Mouse (Mus musculus) A20 (cell line): Measurements from ENCODE around the gene Cep85l.
A peak's percentile ranks its signal among the peaks of the same experiment; 100 is the strongest.

Experiments
- DNase-seq: peaks from one replicate; pipeline ENCODE4 v3.0.0-alpha.2; 2011; ENCODE audit warnings: low read depth, low spot score

The Cep85l gene

DNA sequence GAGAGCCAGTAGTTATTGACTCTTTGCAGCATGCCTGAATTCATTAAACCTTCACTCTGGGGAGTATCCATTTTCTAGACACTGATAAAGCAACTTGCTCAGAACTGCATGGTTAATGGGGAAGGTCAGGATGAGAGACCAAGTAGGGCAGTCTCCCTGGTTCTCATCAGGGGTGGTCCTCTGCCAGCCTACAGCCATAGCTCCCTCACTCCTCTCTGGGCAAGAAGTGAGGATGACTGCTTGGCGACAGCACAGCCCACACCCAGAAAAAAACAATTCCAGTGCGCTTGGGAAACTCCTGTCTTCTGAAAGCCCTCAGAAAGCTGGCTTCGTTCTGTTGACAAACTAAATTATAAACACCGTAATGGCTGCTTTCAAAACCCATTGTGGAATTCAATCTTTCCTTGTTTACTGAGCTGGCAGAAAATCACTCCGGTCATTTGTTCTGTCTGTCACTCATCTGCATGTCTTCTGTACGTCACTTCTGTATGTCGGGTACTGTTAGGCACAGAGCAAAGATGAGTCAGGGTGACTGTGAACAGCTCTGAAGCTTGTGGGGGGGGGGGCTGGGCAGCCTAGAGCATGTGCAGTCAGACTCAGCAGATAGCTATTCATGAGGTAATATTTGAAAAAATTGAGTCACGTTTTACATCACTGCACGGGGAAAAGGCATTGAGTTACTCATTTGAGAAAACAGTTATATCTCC, 15.3 kb upstream of the Cep85l start:
- no peak for DNase-seq

DNA sequence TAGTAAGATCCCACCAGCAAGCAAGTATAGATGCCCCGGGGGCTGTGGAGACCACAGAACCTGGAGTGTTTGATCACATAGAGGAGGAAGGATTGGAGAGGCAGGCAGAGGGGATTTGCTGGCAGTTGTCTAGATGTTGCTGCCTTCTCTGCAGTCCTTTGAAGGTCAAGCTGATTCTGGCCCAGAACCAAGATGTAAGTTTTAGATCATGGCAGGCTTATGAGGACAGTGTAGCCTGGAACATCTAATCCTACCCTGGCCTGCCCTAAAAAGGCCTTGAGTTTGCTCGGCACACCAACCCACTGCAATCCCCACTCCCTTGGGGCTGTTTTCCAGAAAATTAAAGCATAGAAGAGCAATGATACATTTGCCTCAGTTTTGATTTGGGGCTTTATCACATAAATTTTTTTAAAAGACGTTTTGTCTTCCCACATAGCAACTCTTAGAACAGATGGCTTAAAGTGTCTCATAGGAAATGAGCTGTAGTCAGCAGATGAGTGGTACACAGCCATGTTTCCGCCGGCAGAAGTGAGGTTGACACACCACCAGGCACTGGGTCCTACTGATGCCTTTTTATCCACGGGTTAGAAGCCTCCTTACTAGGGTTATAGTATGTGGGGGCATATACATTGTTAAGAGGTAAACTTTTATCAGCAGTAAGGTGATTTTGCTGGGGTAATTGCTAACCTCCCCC, 8.6 kb upstream of the Cep85l start:
- no peak for DNase-seq

DNA sequence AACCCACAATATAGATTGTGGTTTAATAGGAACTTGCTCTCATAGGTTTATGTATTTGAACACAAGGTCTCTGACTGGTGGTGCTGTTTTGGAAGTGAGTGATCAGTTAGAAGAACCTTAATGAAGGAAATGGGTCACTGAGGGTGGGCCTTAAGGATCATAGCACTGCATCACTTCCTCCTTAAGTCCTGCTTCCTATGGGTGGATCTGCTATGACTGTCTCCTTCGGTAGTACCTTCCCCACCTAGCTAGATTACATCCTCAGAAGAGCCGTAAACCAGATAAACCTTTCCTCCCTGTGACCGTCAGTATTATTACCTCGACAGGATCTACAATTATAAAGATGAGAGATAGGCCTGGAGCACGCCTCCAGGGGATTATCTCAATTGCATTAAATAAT, 5.7 kb upstream of the Cep85l start:
- DNase-seq: no peak

DNA sequence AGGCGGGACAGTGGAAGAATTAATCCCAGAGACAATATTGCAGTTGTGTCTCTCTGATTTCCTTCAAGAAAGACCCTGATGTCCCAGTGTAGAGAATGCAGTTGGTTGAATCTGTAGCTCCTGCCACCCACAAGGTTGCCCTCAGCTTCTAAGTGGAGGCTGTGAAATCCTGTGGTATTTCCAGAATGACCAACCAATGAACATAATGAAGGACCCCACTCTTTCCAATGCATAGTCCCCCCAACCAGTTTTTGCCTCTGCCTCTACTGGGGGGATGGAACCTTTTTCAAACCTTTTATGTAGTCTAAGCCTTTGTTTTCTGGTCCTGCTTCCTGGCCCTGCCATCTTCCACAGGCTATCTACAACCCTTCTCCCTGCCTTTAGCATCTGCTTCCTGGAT, 5.1 kb upstream of the Cep85l start:
- no peak for DNase-seq

DNA sequence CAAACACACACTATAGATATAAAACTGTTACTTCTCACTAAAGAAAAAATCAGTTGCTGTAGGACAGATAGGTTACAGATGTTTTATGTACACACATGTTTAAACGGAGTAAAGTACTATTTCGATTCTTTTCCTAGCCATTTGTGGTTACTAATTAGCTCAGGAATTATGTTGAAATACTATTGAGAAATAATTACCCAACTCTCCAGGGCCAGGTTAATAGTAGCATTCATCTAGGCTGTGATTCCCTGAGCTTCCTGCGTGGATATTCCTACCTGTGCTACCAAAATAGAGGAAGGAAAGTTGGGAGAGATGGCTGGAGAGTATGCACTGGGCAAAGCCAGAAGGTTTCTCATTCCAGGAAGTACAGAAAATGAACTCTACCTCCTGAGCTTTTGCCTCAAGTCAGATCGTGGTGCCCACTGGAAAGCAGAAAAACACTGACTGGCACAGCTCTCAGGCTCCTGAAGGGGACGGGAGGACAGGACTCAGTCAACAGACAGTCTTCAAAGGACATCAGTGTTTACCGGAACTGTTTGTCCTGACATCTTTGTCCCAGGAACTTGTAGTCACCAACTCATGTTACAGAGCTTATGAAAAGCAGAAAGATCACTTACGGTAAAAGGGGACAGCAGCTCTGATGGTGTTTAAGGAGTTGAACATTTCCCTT, 3.1 kb upstream of the Cep85l start:
- DNase-seq: no peak

DNA sequence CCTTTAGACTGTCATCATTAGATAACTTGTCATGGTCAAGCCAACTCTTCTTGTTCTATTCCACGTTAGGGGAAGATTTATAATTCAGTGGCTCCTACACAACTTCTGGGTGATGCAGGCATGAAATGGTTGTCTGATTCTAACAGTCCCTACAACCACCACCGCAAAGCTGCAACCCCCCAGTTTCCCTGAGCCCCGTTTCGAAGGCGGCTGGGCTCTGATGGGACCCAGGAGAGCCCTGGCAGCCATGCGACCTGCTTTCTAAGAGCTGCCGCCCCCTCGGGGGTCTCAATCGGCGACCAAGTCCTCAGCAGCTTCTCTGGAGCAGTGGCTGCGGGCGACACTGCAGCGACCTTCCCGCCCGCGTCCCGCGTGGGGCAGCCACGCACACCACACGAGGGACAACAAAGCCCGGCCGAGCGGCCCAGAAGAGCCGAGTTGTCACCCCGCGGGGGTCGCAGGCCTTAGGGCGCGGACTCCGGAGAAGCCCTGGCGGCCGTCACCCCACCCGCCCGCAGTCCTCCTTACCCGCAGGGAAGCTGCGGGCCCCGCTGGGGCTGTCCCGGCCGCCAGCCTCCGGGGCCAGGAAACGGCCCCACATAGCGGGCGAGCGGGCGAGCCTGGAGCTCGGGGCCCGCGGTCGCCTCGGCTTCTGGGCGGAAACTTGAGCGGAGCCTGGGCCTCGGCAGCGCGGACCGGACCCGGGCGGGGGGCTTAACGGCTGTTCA, 602 bp downstream of the Cep85l start:
- DNase-seq: peak; percentile 74

DNA sequence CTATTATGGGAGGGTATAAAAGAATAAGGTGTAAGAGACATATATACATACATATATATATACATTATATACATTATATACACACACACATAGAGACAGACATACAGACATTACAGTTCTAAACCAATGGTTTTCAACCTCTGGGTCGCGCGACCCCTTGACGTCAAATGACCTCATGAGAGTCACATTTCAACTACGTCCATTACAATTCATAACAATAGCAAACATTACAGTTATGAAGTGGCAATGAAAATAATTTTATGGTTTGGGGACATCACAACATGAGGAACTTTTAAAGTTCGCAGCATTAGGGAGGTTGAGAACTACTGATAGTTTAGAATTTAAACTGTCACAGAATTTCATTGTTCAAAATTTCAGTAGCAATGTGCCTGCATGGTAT, 1.5 kb downstream of the Cep85l start:
- no peak for DNase-seq

DNA sequence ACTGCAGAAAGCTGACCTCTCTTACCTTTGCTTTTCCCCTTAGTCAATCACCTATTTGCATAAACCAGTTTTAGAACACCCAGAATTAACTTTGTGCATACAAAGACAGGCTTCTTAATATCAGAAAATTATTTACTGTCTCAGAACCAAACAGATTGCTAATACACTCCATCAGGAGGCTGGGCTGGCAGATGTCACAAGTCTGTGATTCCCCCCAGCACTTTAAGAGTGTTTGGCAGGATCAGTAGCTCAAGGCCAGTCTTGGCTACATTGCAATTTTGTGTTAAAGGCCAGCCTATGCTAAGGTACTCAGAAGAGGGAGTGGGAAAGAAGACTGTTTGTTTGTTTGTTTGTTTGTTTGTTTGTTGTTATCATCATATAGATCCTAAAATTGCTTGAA, 2.7 kb downstream of the Cep85l start:
- peak; percentile 64 for DNase-seq

DNA sequence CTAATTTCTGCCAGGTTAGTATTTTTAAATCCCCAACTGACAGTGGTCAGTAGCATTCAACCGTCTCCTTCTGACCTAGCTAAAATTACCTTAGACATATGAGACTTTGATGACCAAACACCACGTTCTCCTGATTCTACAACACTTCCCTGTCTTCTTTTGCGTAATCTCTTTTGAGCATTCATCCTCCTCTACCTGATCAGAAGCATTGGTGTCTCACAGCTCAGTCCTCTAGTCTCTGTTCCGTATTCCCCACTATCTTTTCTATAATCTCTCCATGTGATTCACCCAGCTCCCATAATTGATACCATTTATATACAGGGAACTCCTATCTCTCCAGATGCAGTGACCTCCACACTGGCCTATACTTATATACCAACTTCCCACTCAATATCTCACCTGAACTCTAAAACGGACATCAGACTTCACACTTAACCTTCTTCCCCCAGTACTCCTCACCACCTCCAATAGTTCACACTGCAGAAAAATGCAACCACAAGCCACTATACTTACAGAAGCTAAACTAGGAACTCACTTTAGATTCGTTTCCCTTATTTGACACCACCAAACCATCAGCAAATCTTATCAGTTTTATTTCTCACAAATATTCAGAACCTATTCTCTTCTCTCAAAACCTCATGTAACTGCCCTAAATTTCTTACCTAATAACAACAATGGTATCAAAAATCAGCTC, 5.7 kb downstream of the Cep85l start:
- DNase-seq: peak; percentile 68

DNA sequence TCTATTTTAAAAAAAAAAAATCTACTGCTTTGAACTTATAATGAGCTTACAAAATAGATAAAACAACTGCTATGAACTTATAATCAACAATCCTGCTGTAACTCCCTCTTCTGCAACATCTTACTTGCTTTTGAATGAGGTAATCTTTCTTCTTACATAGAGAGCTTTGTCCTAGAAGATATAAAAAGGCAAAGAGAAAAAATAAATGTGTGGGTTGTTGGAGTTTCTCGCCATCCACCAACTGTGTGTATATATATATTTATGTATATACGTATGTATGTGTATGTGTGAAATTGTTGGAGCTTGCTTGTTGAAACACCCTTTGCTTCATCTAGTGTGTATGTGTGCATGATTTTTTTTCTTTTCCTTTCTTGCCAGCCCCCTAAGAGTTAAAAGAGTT, 12.5 kb downstream of the Cep85l start:
- DNase-seq: no peak

DNA sequence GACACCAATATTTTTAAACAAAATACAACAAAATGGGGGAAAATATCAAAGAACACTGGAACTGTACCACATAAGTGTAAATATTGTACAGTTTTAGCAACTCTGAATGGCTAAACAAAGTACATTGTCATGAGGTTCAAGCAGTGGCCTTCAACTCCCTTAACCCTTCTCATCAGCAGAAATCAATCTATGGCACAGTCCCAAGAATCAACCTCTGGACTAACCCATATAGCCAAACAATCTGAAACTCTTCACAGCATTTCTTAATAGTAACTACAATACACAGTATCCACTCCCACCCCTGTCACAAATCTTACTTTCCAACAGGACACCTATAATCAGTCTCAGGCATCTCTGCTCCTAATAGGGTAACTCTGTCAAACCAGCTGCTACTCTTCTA, 15.4 kb downstream of the Cep85l start:
- no peak for DNase-seq

DNA sequence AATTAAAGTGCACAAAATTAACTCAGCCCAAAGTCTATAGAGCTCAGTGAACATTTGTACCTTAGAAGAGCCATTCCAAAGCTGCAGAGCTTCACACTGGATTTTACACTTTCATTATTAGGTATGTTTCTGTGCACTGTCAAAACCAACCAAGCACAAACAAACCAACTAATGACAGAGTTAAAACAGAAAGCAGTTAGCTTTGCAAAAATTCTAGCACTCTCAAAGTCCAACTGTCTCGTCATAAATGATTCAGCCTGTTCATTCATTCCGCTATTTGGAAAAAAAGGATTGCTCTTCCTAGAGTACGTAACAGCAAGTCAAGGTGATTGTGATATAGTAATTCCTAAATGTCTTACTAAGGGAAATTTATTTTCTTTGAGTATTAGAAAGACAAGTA, 20.7 kb downstream of the Cep85l start:
- no peak for DNase-seq

DNA sequence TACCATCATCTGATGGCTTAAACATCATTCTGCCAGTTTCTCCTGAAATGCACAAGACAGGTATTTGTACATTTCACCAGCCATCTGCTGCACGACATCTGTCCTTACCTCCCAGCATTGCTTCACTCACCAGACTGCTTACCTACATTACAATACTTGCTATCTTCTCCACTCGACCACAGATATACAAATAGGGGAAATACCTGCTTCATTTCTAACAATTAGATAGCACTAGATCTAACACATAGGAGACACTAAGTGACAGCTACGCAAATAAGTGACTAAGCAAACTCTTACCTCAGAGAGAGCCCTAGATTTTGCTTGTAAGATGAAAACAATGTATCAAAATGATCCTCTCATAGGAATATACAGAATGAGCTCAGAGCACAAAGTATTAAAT, 26.1 kb downstream of the Cep85l start:
- no peak for DNase-seq

DNA sequence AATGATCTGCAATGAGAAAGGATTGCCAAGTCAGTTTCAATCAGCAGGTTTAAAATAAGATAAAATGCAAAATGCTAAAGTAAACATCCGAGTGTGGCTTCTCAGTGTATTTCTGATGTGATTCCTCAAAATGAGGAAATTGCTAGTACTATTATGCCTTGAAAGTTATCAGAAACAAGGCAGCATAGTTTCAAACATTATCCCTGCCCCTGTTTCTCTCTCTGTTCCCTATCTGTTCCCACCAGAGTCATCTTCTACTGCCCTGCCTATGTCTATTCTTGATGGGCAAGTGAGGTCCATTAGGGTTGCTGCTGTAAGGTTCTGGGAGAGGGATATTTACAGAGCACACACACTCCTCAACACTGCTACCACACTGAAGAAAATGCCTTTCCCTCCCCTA, 30.5 kb downstream of the Cep85l start:
- no peak for DNase-seq

DNA sequence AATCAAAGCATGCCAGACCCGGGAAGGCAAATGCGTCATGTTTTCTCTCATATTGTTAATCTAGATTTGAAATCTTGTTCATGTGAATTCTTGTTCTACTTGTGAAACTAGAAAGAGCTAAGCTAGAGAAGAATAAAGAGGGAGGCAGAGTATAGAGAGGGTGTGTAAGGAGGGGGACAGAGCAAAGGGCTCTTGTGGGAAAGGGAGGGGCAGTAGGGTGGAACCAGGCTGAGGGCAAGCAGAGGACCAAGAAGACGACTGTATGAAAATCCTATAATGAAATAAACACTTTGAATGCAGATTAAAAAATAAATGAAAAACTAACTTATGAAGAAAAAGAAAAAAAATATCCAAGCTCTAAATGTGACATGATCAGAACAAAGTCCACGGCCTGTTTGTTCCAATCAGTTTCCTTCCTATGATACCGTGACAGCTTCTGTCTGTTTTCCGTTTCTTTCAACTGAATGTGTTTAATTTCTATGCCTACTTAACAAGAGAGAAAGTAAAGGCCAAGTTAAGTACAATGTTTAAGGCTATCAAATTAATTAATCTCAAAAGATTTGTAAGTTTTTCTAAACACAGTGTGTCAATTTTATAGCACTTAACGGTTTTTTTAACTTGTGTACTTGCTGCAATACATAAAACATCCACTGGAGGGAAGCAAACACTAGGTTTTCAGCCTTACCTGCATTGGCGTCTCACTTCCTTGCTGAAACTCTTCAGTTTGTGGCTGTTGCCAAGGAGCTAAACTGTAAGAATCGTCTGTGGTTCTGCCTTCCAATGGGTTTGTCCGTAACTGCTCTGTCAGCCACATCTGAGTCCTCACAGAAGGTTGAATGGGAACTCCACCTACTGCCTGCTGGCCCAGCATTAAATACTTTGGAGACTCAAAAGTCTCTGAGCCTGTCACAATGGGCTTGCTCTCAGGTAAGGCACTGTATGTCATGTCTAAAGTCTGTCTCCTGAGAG, 31.7 kb downstream of the Cep85l start:
- peak; percentile 80 for DNase-seq

DNA sequence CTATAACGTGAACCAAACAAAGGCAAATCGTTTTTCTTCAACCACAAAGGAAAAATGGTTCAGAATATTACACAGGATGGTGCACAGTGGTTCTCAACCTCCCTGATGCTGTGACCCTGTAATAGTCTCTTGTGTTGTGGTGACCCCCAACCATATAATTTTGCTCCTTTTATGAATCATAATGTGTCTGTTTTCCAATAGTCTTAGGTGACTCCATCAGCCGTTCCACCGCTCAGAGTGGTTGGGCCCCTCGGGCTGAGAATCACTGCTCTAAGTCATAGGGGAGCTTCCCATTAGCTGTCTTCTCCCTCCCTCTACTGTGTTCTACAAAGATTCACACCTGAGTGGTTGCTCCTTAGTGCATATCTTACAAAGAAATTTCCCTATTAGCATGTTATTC, 32.8 kb downstream of the Cep85l start:
- no peak for DNase-seq

DNA sequence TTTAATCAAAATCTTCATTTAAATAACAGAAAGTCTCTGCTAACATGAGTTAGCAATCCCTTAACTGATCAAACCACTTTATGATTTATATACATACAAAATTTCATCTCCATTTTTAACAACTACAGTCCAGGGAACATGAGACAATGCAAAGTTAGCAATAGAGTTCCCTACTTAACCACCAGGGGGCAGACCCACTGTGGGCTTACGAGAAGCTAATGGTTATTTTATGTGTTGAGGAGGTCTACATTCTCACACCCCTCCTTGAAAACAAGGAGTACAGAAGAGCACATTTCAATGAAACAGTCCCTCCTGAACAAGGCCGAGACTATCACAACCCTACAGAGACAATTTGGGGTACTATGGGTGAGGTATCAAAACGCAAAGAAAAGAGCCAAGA, 33.2 kb downstream of the Cep85l start:
- DNase-seq: peak; percentile 61

DNA sequence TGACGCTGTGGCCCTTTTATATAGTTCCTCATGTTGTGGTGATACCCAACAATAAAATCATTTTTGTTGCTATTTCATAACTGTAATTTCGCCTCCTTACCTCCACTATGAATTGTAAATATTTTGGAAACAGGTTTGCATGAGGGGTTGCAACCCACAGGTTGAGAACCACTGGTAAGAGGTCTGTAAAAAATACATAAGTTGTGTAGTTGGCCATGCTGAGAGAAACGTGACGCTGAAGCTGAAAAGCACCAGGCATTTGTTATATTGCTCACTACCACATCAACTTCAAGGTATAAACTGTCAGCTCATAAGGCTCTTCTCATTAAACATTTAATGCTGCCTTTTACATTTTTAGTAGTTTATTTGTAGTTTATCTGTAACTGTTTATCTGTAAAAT, 34.2 kb downstream of the Cep85l start:
- DNase-seq: no peak

DNA sequence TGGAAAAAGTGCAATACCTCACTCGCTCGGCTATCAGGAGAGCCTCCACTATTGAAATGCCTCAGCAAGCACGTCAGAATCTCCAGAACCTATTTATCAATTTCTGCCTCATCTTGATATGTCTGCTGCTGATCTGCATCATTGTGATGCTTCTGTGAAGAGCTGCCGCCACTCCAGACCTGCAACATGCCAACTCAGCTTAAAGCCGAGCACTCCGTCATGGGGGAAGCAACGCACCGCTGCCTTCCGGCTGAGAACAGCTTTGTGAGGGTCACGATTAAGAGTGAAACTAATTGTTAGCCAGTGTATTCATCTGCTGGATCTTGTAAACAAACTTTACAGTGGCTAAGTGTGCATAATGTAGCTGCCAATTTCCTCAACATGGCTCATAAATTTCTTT, 35.9 kb downstream of the Cep85l start:
- DNase-seq: peak; percentile 85

DNA sequence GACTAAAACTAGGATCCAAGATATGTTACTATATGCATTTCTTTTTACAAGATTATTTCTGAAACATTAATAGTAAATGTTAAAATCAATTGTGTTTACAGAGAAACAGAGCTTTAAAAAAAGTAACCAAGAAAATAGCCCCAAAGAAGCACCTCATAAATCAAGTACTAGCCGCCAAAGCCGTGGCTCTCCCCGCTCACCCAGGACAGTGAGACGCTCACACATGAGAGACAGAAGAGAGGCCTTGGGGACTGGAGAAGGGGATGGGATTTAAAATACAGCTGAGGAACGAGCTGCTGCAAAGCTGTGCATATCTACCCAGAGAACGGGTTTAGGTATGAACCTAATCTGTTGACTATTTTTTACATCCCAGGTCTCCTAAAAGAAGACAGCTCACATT, 36.4 kb downstream of the Cep85l start:
- no peak for DNase-seq
